Mouse (Mus musculus) hindbrain, embryonic 10.5 days (tissue): ENCODE measurements at regions not wholly inside any gene's neighbourhood (a gene's known extent, or its start where the extent isn't known, plus 50 kb on each side); places are given as distances from the start of the nearest gene placed in this dataset.

Experiments
- DNase-seq: peaks from one replicate; pipeline ENCODE4 v3.0.0-alpha.2; 2017; ENCODE audit warnings: low spot score
- H3K27ac ChIP-seq: fragments of 300-500 bp; sonication (generic); 2 replicates; pipeline ENCODE4 v1.5.1; 2016; ENCODE audit warnings: mild to moderate bottlenecking, moderate library complexity
- H3K27me3 ChIP-seq: fragments of 300-500 bp; sonication (generic); 2 replicates; pipeline ENCODE4 v1.6.1; 2016; ENCODE audit warnings: mild to moderate bottlenecking; ENCODE audit not compliant: poor library complexity, insufficient read depth, severe bottlenecking
- H3K36me3 ChIP-seq: fragments of 300-500 bp; sonication (generic); 2 replicates; pipeline ENCODE4 v1.6.1; 2016; ENCODE audit warnings: mild to moderate bottlenecking, moderate library complexity
- H3K4me1 ChIP-seq: fragments of 300-500 bp; sonication (generic); replicated peaks from 2 replicates; pipeline ENCODE4 v1.6.1; 2016; ENCODE audit warnings: mild to moderate bottlenecking
- H3K4me3 ChIP-seq: fragments of 300-500 bp; sonication (generic); 2 replicates; pipeline ENCODE4 v1.5.1; 2016; ENCODE audit warnings: mild to moderate bottlenecking, moderate library complexity
- H3K9me3 ChIP-seq: fragments of 300-500 bp; sonication (generic); 2 replicates; pipeline ENCODE4 v1.6.1; 2016; ENCODE audit warnings: mild to moderate bottlenecking, moderate library complexity
- WGBS: fragments of 180-500 bp; shearing (Covaris S2); methylation state at CpG from one replicate; pipeline ENCODE4 v1.1.7; 2016; 5-methylcytosine and 5-hydroxymethylcytosine counted together

DNA sequence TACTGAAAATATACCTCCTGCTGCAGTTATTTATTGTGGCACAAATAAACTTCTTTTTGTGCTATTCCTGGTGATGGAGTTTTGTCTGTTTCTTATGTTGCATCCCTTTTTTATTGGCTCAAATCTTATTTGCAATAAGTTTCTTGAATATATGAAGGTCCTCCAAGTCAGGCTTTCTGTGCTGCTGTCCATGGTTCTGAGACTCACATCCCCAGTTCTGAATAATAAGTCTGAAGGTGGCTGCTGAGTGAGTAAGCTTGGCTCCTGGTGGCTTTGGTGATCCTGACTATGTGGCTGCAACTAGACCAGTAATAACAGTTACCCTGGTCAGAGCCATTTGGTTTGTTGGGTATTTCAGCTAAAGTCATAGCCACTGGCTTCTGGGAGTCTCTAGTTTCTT lies 433.6 kb upstream of the Nova1 start:
- H3K27me3 ChIP-seq: no peaks in the 10 kb centered on the region
- no peaks in the 10 kb centered on the region for H3K9me3 ChIP-seq
- H3K4me3 ChIP-seq: no peak overlapping the region
- H3K27ac ChIP-seq: no peak overlapping the region
- DNase-seq: peak; percentile 3
- no peaks in the 10 kb centered on the region for H3K4me1 ChIP-seq
- H3K36me3 ChIP-seq: no peaks in the 10 kb centered on the region

GRCm38 (mm10) chr12:47243623-47244514 lies 425.1 kb upstream of the Nova1 start:
- no peaks in the 10 kb centered on the region for H3K36me3 ChIP-seq
- no peak for DNase-seq
- no peaks in the 10 kb centered on the region for H3K27me3 ChIP-seq
- H3K4me1 ChIP-seq: no peaks in the 10 kb centered on the region
- H3K4me3 ChIP-seq: no peak overlapping the region
- 82% methylated on average over 3 of the region's 3 CpGs for WGBS
- H3K9me3 ChIP-seq: no peaks in the 10 kb centered on the region
- no peak overlapping the region for H3K27ac ChIP-seq

- no peaks in the 10 kb centered on the region for H3K27me3 ChIP-seq
- no peak for DNase-seq
- 74% methylated on average over 4 of the region's 4 CpGs for WGBS
These were observed 401.3 kb upstream of the Nova1 start for GRCm38 (mm10) chr12:47220016-47220415.

GRCm38 (mm10) chr12:47219340-47219739 lies 400.6 kb upstream of the Nova1 start:
- Histone ChIP-seq H3K9me3 (no peaks in the 10 kb centered on the region), H3K36me3 (no peaks in the 10 kb centered on the region), H3K4me1 (no peaks in the 10 kb centered on the region), H3K27ac (no peak overlapping the region), H3K4me3 (no peak overlapping the region), H3K27me3 (no peaks in the 10 kb centered on the region)
- WGBS: 57% methylated on average over 2 of the region's 2 CpGs
- no peak for DNase-seq

More at GRCm38 (mm10) chr12:47220016-47220415, 401.3 kb upstream of the Nova1 start:
- H3K36me3 ChIP-seq: no peaks in the 10 kb centered on the region
- H3K4me3 ChIP-seq: no peak overlapping the region
- H3K4me1 ChIP-seq: no peaks in the 10 kb centered on the region
- H3K27ac ChIP-seq: no peak overlapping the region
- no peaks in the 10 kb centered on the region for H3K9me3 ChIP-seq

GRCm38 (mm10) chr12:47211417-47212104 lies 392.8 kb upstream of the Nova1 start:
- no peaks in the 10 kb centered on the region for H3K27me3 ChIP-seq
- H3K4me1 ChIP-seq: no peaks in the 10 kb centered on the region
- H3K36me3 ChIP-seq: no peaks in the 10 kb centered on the region
- H3K9me3 ChIP-seq: no peaks in the 10 kb centered on the region
- WGBS: 89% methylated on average over 4 of the region's 4 CpGs
- no peak for DNase-seq
- H3K27ac ChIP-seq: no peak overlapping the region
- H3K4me3 ChIP-seq: no peak overlapping the region

DNA sequence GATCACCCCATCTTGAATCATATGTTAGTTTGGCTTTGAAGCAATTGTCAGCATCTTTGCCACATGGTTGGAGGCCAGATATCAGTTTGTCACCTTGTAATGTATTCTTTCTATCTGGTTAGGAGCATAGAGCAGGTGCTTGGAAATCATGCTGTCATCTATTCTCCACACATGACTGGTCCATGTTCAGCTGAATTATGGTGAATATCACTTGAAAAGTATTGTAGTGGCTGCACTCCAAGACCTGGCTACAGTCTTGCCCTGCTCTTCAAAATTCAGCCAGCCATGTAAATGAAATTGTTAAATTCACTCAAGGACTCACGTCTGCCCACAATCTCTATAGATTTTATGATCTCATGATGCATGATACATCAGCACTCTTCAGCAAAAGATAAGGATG lies 384.2 kb upstream of the Nova1 start:
- Histone ChIP-seq H3K27ac (no peak overlapping the region), H3K27me3 (no peaks in the 10 kb centered on the region), H3K9me3 (no peaks in the 10 kb centered on the region), H3K4me3 (no peak overlapping the region), H3K36me3 (no peaks in the 10 kb centered on the region), H3K4me1 (no peaks in the 10 kb centered on the region)
- 83% methylated on average over 1 of the region's 1 CpGs for WGBS
- DNase-seq: no peak

DNA sequence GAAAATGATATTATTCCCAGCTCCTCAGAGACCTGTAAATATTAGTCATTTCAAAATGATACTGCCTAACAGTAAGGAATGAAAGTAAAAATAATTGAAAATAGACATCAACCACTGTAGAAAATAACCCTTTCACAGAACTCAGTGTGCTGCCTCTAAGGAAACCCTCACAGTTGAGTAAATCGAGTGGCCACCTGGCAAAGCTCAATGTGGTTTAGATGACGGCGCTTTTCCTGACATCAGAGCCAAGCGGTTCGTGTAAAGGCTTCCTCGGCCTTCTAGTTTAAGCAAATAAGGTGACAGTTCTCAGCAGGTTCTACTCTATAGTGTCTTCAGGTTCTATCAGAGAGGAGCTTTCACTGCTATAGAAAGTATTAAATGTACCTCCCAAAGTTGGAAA lies 379.9 kb upstream of the Nova1 start:
- 87% methylated on average over 6 of the region's 6 CpGs for WGBS
- DNase-seq: no peak

GRCm38 (mm10) chr12:47164736-47165135 lies 346.0 kb upstream of the Nova1 start:
- 53% methylated on average over 8 of the region's 8 CpGs for WGBS
- peak overlapping the region; percentile 29 for H3K4me3 ChIP-seq
- H3K9me3 ChIP-seq: no peaks in the 10 kb centered on the region
- H3K27me3 ChIP-seq: no peaks in the 10 kb centered on the region
- peak overlapping the region; percentile 68 for H3K27ac ChIP-seq
- peaks cover 21% of the 10 kb centered on the region for H3K4me1 ChIP-seq
- DNase-seq: peak; percentile 8
- no peaks in the 10 kb centered on the region for H3K36me3 ChIP-seq

More for the DNA sequence above, 379.9 kb upstream of the Nova1 start:
- no peak overlapping the region for H3K4me3 ChIP-seq
- H3K4me1 ChIP-seq: no peaks in the 10 kb centered on the region
- no peaks in the 10 kb centered on the region for H3K27me3 ChIP-seq
- no peaks in the 10 kb centered on the region for H3K9me3 ChIP-seq
- H3K36me3 ChIP-seq: no peaks in the 10 kb centered on the region
- H3K27ac ChIP-seq: no peak overlapping the region

DNA sequence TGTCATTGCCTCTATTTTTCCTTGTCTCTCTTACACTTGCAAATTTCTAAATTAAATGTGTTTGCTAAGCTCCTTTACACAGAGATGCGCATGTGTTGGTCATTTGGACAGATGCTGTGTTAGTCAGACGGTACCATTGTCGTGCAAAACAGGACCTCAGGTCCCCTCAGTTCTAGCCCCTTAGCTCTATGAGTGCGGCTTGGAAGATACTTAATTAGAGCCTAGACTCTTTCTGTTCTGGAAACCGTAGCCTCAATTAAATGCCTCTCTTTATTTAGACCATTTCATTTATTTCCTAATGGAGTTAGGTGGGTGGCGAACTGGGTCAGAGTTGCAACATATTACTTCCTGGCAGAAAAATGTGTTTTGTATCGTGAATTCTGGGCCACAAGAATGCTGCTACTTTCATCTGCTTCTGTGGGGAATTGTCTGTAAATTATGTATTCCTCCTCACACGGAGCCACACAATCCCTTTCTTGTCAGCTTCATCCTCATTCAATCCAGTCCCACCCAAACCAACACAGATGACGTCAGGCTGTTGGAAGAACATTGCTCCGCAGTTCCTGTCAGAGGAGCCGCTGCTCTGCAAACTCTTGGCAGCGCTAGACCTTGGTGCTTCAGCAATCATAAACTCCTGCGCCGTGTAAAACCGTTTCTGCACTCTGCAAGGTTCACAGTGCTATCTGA lies 345.4 kb upstream of the Nova1 start:
- H3K4me3 ChIP-seq: peak overlapping the region; percentile 29
- WGBS: 27% methylated on average over 15 of the region's 15 CpGs
- DNase-seq: peak; percentile 22
- H3K4me1 ChIP-seq: peaks cover 21% of the 10 kb centered on the region
- peak overlapping the region; percentile 68; the same call in 1 of the 2 replicates for H3K27ac ChIP-seq
- H3K9me3 ChIP-seq: no peaks in the 10 kb centered on the region
- no peaks in the 10 kb centered on the region for H3K27me3 ChIP-seq
- no peaks in the 10 kb centered on the region for H3K36me3 ChIP-seq

- DNase-seq: no peak
- H3K4me3 ChIP-seq: no peak overlapping the region
These were observed 344.4 kb upstream of the Nova1 start for GRCm38 (mm10) chr12:47163171-47163570.

GRCm38 (mm10) chr12:47162624-47163151 lies 344.0 kb upstream of the Nova1 start:
- Histone ChIP-seq H3K27me3 (no peaks in the 10 kb centered on the region), H3K36me3 (no peaks in the 10 kb centered on the region), H3K9me3 (no peaks in the 10 kb centered on the region), H3K4me3 (no peak overlapping the region), H3K4me1 (peaks cover 21% of the 10 kb centered on the region), H3K27ac (peak overlapping the region; percentile 64)
- peak; percentile 21 for DNase-seq
- 19% methylated on average over 6 of the region's 6 CpGs for WGBS

More at GRCm38 (mm10) chr12:47163171-47163570, 344.4 kb upstream of the Nova1 start:
- 26% methylated on average over 1 of the region's 1 CpGs for WGBS
- Histone ChIP-seq H3K9me3 (no peaks in the 10 kb centered on the region), H3K27ac (peak overlapping the region; percentile 64), H3K36me3 (no peaks in the 10 kb centered on the region), H3K27me3 (no peaks in the 10 kb centered on the region), H3K4me1 (peaks cover 21% of the 10 kb centered on the region)

DNA sequence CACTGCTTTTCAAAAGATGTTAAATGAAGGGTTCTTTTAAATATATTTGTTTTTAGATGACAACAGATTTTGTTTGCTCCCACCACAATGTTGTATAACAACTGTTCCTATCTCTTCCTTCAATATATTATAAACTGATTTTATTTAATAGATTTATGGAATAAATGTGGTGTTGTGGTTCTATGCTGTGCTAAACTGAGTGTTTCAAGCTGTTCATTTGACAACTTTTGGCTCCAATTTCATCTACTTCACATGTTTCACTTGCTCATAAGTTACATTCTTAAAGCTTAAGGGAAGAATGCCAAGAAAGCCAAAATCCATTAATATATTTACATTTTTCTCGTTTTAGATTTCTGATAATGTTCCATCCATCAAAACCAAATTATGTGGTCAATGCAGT lies 341.9 kb upstream of the Nova1 start:
- Histone ChIP-seq H3K36me3 (no peaks in the 10 kb centered on the region), H3K4me3 (no peak overlapping the region), H3K4me1 (peaks cover 21% of the 10 kb centered on the region), H3K27me3 (no peaks in the 10 kb centered on the region), H3K27ac (no peak overlapping the region), H3K9me3 (no peaks in the 10 kb centered on the region)
- no peak for DNase-seq
- 81% methylated on average over 1 of the region's 1 CpGs for WGBS
